Mouse (Mus musculus): ENCODE measurements around the gene Cd2bp2.

The Cd2bp2 gene

GRCm38 (mm10) chr7:127195544-127196295 is at the start of gene Cd2bp2:
Gene Cd2bp2 (minus strand): TSS chr7:127196050.
- in situ Hi-C loops (cut with MboI, MseI), result loop anchor here in 1 of 2 experiments (5.0 to 10.0 kb wide), 2 partner anchors 173 to 721 kb away; partner anchors contain the start of genes Gm42742, Prrt2 and Sh2b1

- in situ Hi-C loops (cut with MboI, MseI), result loop anchor here in 1 of 2 experiments (25.0 kb wide), 1 partner anchor 1142 kb away; no protein-coding TSS in a partner anchor
Measured at GRCm38 (mm10) chr7:127244658-127245510, 49.0 kb upstream of the Cd2bp2 start.

GRCm38 (mm10) chr7:127243870-127244657 is 48.2 kb upstream of the Cd2bp2 start, which contains the start of gene Zfp771:
Gene Zfp771 (plus strand): TSS chr7:127244274.
- in situ Hi-C loops (cut with MboI, MseI), result loop anchor here in 1 of 2 experiments (25.0 kb wide), 1 partner anchor 1143 kb away; no protein-coding TSS in a partner anchor

- in situ Hi-C loops (cut with MboI, MseI), result loop anchor here in 1 of 2 experiments (25.0 kb wide), 1 partner anchor 1144 kb away; no protein-coding TSS in a partner anchor
Measured at GRCm38 (mm10) chr7:127243361-127243867, 47.6 kb upstream of the Cd2bp2 start.

- in situ Hi-C loops (cut with MboI, MseI), result loop anchor here (5.0 to 25.0 kb wide), 2 partner anchors 1153 to 1178 kb away; no protein-coding TSS in a partner anchor
Measured at GRCm38 (mm10) chr7:127234777-127235176, 38.9 kb upstream of the Cd2bp2 start.

GRCm38 (mm10) chr7:127233765-127234164 is 37.9 kb upstream of the Cd2bp2 start:
- in situ Hi-C loops (cut with MboI, MseI), result loop anchor here (5.0 to 25.0 kb wide), 2 partner anchors 1154 to 1179 kb away; no protein-coding TSS in a partner anchor

GRCm38 (mm10) chr7:127233368-127233749 is 37.5 kb upstream of the Cd2bp2 start:
- in situ Hi-C loops (cut with MboI, MseI), result loop anchor here (5.0 to 25.0 kb wide), 2 partner anchors 1154 to 1179 kb away; no protein-coding TSS in a partner anchor

GRCm38 (mm10) chr7:127232622-127233367 is 36.9 kb upstream of the Cd2bp2 start, which contains the start of the genes Zfp553 and Sept1:
Gene Zfp553 (plus strand): TSS chr7:127233061.
Gene Sept1 (minus strand): TSS chr7:127233130.
- in situ Hi-C loops (cut with MboI, MseI), result loop anchor here (5.0 to 25.0 kb wide), 2 partner anchors 1155 to 1180 kb away; no protein-coding TSS in a partner anchor

GRCm38 (mm10) chr7:127231826-127232621 is 36.2 kb upstream of the Cd2bp2 start:
- in situ Hi-C loops (cut with MboI, MseI), result loop anchor here (5.0 to 25.0 kb wide), 2 partner anchors 1155 to 1180 kb away; no protein-coding TSS in a partner anchor

- in situ Hi-C loops (cut with MboI, MseI), result loop anchor here (5.0 to 25.0 kb wide), 2 partner anchors 1156 to 1181 kb away; no protein-coding TSS in a partner anchor
Measured at GRCm38 (mm10) chr7:127231376-127231775, 35.5 kb upstream of the Cd2bp2 start.

GRCm38 (mm10) chr7:127228615-127229303 is 32.9 kb upstream of the Cd2bp2 start:
- in situ Hi-C loops (cut with MboI, MseI), result loop anchor here in 1 of 2 experiments (25.0 kb wide), 1 partner anchor 1159 kb away; no protein-coding TSS in a partner anchor

- in situ Hi-C loops (cut with MboI, MseI), result loop anchor here in 1 of 2 experiments (25.0 kb wide), 1 partner anchor 1162 kb away; no protein-coding TSS in a partner anchor
Measured at GRCm38 (mm10) chr7:127225147-127225995, 29.5 kb upstream of the Cd2bp2 start.

GRCm38 (mm10) chr7:127224616-127225015 is 28.8 kb upstream of the Cd2bp2 start:
- in situ Hi-C loops (cut with MboI, MseI), result loop anchor here in 1 of 2 experiments (25.0 kb wide), 1 partner anchor 1163 kb away; no protein-coding TSS in a partner anchor

- in situ Hi-C loops (cut with MboI, MseI), result no loop called here
Measured at GRCm38 (mm10) chr7:127223515-127224478, 27.9 kb upstream of the Cd2bp2 start.

- in situ Hi-C loops (cut with MboI, MseI), result no loop called here
Measured at GRCm38 (mm10) chr7:127223106-127223505, 27.3 kb upstream of the Cd2bp2 start.

GRCm38 (mm10) chr7:127220440-127220839 is 24.6 kb upstream of the Cd2bp2 start:
- in situ Hi-C loops (cut with MboI, MseI), result no loop called here

All from T-helper 17 cell (primary cell).